Mouse (Mus musculus): Measurements from ENCODE around the gene Srpk1. TPM values are rescaled to one million over a fixed set of nuclear protein-coding genes. Genes with fewer than 3 reads are reported as not detected.

The Srpk1 gene
- polyA plus RNA-seq, 1 experiment from 2014 or later = 21.7 TPM

GRCm38 (mm10) chr17:28628248-28629124 lies 6.0 kb upstream of the Srpk1 start:
- ATAC-seq (no peak), DNase-seq (no peak)
- Histone ChIP-seq H3K9ac (replicated peaks) (no peak overlapping the region), H3K27me3 (ENCODE audit: insufficient read depth, low read length) (no peaks in the 10 kb centered on the region), H3K4me3 (ENCODE audit: low read depth, low read length) (no peak overlapping the region), H3K9me3 (ENCODE audit: low read length) (no peaks in the 10 kb centered on the region), H3K27ac (ENCODE audit: low read depth) (no peak overlapping the region), H3K4me2 (ENCODE audit: low read depth, low read length) (no peak overlapping the region), H3K4me1 (ENCODE audit: insufficient read depth) (no peaks in the 10 kb centered on the region), H3K36me3 (replicated peaks; ENCODE audit: insufficient read depth, low read length) (no peaks in the 10 kb centered on the region)
- 46% methylated on average over 10 of the region's 10 CpGs for WGBS (ENCODE audit: insufficient replicate concordance)
- TF ChIP-seq CTCF (IDR thresholded peaks at IDR 0.05; ENCODE audit: low read depth) (no peak), EP300 (IDR thresholded peaks at IDR 0.05; ENCODE audit: low read depth) (no peak)

GRCm38 (mm10) chr17:28626937-28627336 lies 4.4 kb upstream of the Srpk1 start:
- Histone ChIP-seq H3K36me3 (replicated peaks; ENCODE audit: insufficient read depth, low read length) (no peaks in the 10 kb centered on the region), H3K9ac (replicated peaks) (no peak overlapping the region), H3K9me3 (ENCODE audit: low read length) (no peaks in the 10 kb centered on the region), H3K4me2 (ENCODE audit: low read depth, low read length) (no peak overlapping the region), H3K27me3 (ENCODE audit: insufficient read depth, low read length) (no peaks in the 10 kb centered on the region), H3K4me3 (ENCODE audit: low read depth, low read length) (no peak overlapping the region), H3K27ac (ENCODE audit: low read depth) (no peak overlapping the region), H3K4me1 (ENCODE audit: insufficient read depth) (peaks cover 4% of the 10 kb centered on the region; the same call in 1 of the 2 replicates)
- 75% methylated on average over 2 of the region's 2 CpGs for WGBS (ENCODE audit: insufficient replicate concordance)
- TF ChIP-seq EP300 (IDR thresholded peaks at IDR 0.05; ENCODE audit: low read depth) = no peak
- no peak for TF ChIP-seq CTCF (IDR thresholded peaks at IDR 0.05; ENCODE audit: low read depth)
- DNase-seq = no peak
- no peak for ATAC-seq

GRCm38 (mm10) chr17:28625327-28625726 lies 2.8 kb upstream of the Srpk1 start:
- H3K36me3 ChIP-seq (replicated peaks; ENCODE audit: insufficient read depth, low read length) = no peaks in the 10 kb centered on the region
- no peak for ATAC-seq

GRCm38 (mm10) chr17:28624841-28625240 lies 2.3 kb upstream of the Srpk1 start:
- no peak for ATAC-seq
- Histone ChIP-seq H3K36me3 (replicated peaks; ENCODE audit: insufficient read depth, low read length) (peaks cover 3% of the 10 kb centered on the region; the same call in 1 of the 2 replicates), H3K9ac (replicated peaks) (no peak overlapping the region), H3K4me1 (ENCODE audit: insufficient read depth) (peaks cover 15% of the 10 kb centered on the region), H3K9me3 (ENCODE audit: low read length) (no peaks in the 10 kb centered on the region), H3K4me3 (ENCODE audit: low read depth, low read length) (no peak overlapping the region), H3K27me3 (ENCODE audit: insufficient read depth, low read length) (no peaks in the 10 kb centered on the region), H3K27ac (ENCODE audit: low read depth) (no peak overlapping the region), H3K4me2 (ENCODE audit: low read depth, low read length) (no peak overlapping the region)
- WGBS (ENCODE audit: insufficient replicate concordance) = 53% methylated on average over 2 of the region's 2 CpGs
- no peak for DNase-seq
- TF ChIP-seq EP300 (IDR thresholded peaks at IDR 0.05; ENCODE audit: low read depth) (no peak), CTCF (IDR thresholded peaks at IDR 0.05; ENCODE audit: low read depth) (no peak)

More at GRCm38 (mm10) chr17:28625327-28625726, 2.8 kb upstream of the Srpk1 start:
- TF ChIP-seq CTCF (IDR thresholded peaks at IDR 0.05; ENCODE audit: low read depth) = no peak
- no peak for TF ChIP-seq EP300 (IDR thresholded peaks at IDR 0.05; ENCODE audit: low read depth)
- WGBS (ENCODE audit: insufficient replicate concordance) = 79% methylated on average over 15 of the region's 15 CpGs
- Histone ChIP-seq H3K27me3 (ENCODE audit: insufficient read depth, low read length) (no peaks in the 10 kb centered on the region), H3K4me1 (ENCODE audit: insufficient read depth) (peaks cover 15% of the 10 kb centered on the region), H3K9me3 (ENCODE audit: low read length) (no peaks in the 10 kb centered on the region), H3K27ac (ENCODE audit: low read depth) (no peak overlapping the region), H3K9ac (replicated peaks) (no peak overlapping the region), H3K4me2 (ENCODE audit: low read depth, low read length) (no peak overlapping the region), H3K4me3 (ENCODE audit: low read depth, low read length) (no peak overlapping the region)
- no peak for DNase-seq

- H3K9ac ChIP-seq (replicated peaks) = peak overlapping the region; percentile 95
- H3K4me1 ChIP-seq (ENCODE audit: insufficient read depth) = peaks cover 32% of the 10 kb centered on the region
- no peaks in the 10 kb centered on the region for H3K9me3 ChIP-seq (ENCODE audit: low read length)
- peak; percentile 71 for ATAC-seq
- TF ChIP-seq EP300 (IDR thresholded peaks at IDR 0.05; ENCODE audit: low read depth) (no peak), CTCF (IDR thresholded peaks at IDR 0.05; ENCODE audit: low read depth) (no peak)
- DNase-seq = peak; percentile 73
- H3K4me2 ChIP-seq (ENCODE audit: low read depth, low read length) = peak overlapping the region; percentile 83
- peaks cover 6% of the 10 kb centered on the region; the same call in 1 of the 2 replicates for H3K36me3 ChIP-seq (replicated peaks; ENCODE audit: insufficient read depth, low read length)
- no peaks in the 10 kb centered on the region for H3K27me3 ChIP-seq (ENCODE audit: insufficient read depth, low read length)
- H3K4me3 ChIP-seq (ENCODE audit: low read depth, low read length) = peak overlapping the region; percentile 93
- H3K27ac ChIP-seq (ENCODE audit: low read depth) = peak overlapping the region; percentile 87
- WGBS (ENCODE audit: insufficient replicate concordance) = under 1% methylated on average over 67 of the region's 78 CpGs
Measured at GRCm38 (mm10) chr17:28621381-28622299, 869 bp downstream of the Srpk1 start.

GRCm38 (mm10) chr17:28618775-28619174 lies 3.7 kb downstream of the Srpk1 start:
- peak overlapping the region; percentile 13; the same call in 1 of the 2 replicates for H3K4me2 ChIP-seq (ENCODE audit: low read depth, low read length)
- ATAC-seq = no peak
- H3K4me3 ChIP-seq (ENCODE audit: low read depth, low read length) = no peak overlapping the region
- no peaks in the 10 kb centered on the region for H3K27me3 ChIP-seq (ENCODE audit: insufficient read depth, low read length)
- DNase-seq = no peak
- H3K9me3 ChIP-seq (ENCODE audit: low read length) = no peaks in the 10 kb centered on the region
- WGBS (ENCODE audit: insufficient replicate concordance) = 96% methylated on average over 1 of the region's 1 CpGs
- H3K4me1 ChIP-seq (ENCODE audit: insufficient read depth) = peaks cover 37% of the 10 kb centered on the region
- H3K9ac ChIP-seq (replicated peaks) = no peak overlapping the region
- TF ChIP-seq CTCF (IDR thresholded peaks at IDR 0.05; ENCODE audit: low read depth) (no peak), EP300 (IDR thresholded peaks at IDR 0.05; ENCODE audit: low read depth) (no peak)
- H3K36me3 ChIP-seq (replicated peaks; ENCODE audit: insufficient read depth, low read length) = peaks cover 11% of the 10 kb centered on the region; the same call in 1 of the 2 replicates
- no peak overlapping the region for H3K27ac ChIP-seq (ENCODE audit: low read depth)
